Comparison of ENCODE assay signal across 17 mouse cellular contexts in the genomic region with DNA sequence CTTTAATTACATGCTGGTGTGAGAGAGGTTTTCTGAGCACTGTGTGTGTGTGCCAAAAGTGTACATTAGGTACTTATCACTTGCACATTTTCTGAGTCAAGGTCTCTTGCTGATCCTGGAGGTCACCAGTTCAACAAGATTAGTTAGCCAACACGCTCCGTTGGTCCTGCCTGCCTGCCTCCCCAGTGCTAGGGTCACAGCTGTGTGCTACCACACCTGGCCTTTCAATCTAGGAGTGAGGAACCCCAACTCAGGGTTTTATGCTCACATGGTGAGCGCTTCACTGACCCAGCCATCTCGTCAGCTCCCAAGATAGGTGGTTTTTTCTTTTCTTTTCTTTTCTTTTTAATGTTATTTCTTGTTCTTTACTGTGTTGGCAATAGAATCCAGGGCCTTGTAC.
"Had no signal": no experiment of that assay in that cellular context is flagged by ENCODE, and none has a peak within 500 bp of the region (broad histone marks: within the 10 kb centered on the region; RNA-seq: fewer than 3 reads in every experiment).

No protein-coding gene starts in this region.

- H3K4me2 ChIP-seq: intestine, embryonic 15.5 days; limb, embryonic 15.5 days; lung, embryonic 15.5 days; midbrain, embryonic 11.5 days had no signal

- H3K4me3 ChIP-seq: intestine, embryonic 15.5 days; limb, embryonic 15.5 days; lung, embryonic 15.5 days; megakaryocyte, embryonic 14.5 days had no signal

- H3K36me3 ChIP-seq: intestine, embryonic 15.5 days; limb, embryonic 15.5 days; lung, embryonic 15.5 days had no signal

- H3K9me3 ChIP-seq: intestine, embryonic 15.5 days; limb, embryonic 15.5 days; lung, embryonic 15.5 days; megakaryocyte, embryonic 14.5 days had no signal

- H3K27ac ChIP-seq: intestine, embryonic 15.5 days; limb, embryonic 15.5 days; lung, embryonic 15.5 days; stomach, postnatal 0 days had no signal

- DNase-seq: kidney, adult 11 months; kidney, adult 9 months; kidney, postnatal 10 days; kidney, postnatal 4 days; lung, adult 18-20 months; lung, postnatal 10 days; lung, postnatal 36 days; midbrain, embryonic 14.5 days; thymus, adult 2 months; thymus, postnatal 14 days; thymus, postnatal 4 days had no signal

- H3K9ac ChIP-seq: intestine, embryonic 15.5 days; limb, embryonic 15.5 days; lung, embryonic 15.5 days had no signal

- ATAC-seq: intestine, embryonic 15.5 days had no signal

- H3K27me3 ChIP-seq: intestine, embryonic 15.5 days; limb, embryonic 15.5 days; lung, embryonic 15.5 days had no signal
